Mouse (Mus musculus) forebrain, postnatal 0 days (tissue): ENCODE results near the gene Wsb2. TPM values are rescaled to one million over a fixed set of nuclear protein-coding genes. Genes with fewer than 3 reads are reported as not detected.

Experiments used
- ATAC-seq: fragments of 200-750 bp; cut with Nextera tagmentation; 2 replicates; pipeline ENCODE4 v1.8.0; 2017; ENCODE audit warnings: mild to moderate bottlenecking, moderate library complexity
- DNase-seq: peaks from one replicate; pipeline ENCODE4 v3.0.0-alpha.2; 2015
- H3K27ac ChIP-seq: fragments of 300-500 bp; sonication (generic); 2 replicates; pipeline ENCODE4 v1.5.1; 2014; ENCODE audit warnings: low read depth, mild to moderate bottlenecking, antibody characterized with exemption, low read length, moderate library complexity, mixed read lengths
- H3K27me3 ChIP-seq: fragments of 300-500 bp; sonication (generic); 2 replicates; pipeline ENCODE4 v1.6.1; 2014; ENCODE audit warnings: mild to moderate bottlenecking, low read length, mixed read lengths; ENCODE audit not compliant: insufficient read depth
- H3K36me3 ChIP-seq: fragments of 300-500 bp; sonication (generic); 2 replicates; pipeline ENCODE4 v1.6.1; 2014; ENCODE audit warnings: mild to moderate bottlenecking, moderate library complexity; ENCODE audit not compliant: insufficient read depth
- H3K4me1 ChIP-seq: fragments of 300-500 bp; sonication (generic); 2 replicates; pipeline ENCODE4 v1.6.1; 2014; ENCODE audit warnings: antibody characterized with exemption; ENCODE audit not compliant: insufficient read depth
- H3K4me2 ChIP-seq: fragments of 300-500 bp; sonication (generic); 2 replicates; pipeline ENCODE4 v1.6.1; 2014; ENCODE audit warnings: low read depth, mild to moderate bottlenecking, moderate library complexity
- H3K4me3 ChIP-seq: fragments of 300-500 bp; sonication (generic); 2 replicates; pipeline ENCODE4 v1.5.1; 2014; ENCODE audit warnings: low read depth, low read length, mixed read lengths
- H3K9ac ChIP-seq: fragments of 300-500 bp; sonication (generic); 2 replicates; pipeline ENCODE4 v1.6.1; 2014; ENCODE audit warnings: mild to moderate bottlenecking
- H3K9me3 ChIP-seq: fragments of 300-500 bp; sonication (generic); 2 replicates; pipeline ENCODE4 v1.6.1; 2016; ENCODE audit warnings: low read length
- CTCF ChIP-seq: sonication (generic); IDR thresholded peaks from 2 replicates; pipeline ENCODE4 v1.5.1; 2016; ENCODE audit warnings: antibody characterized with exemption, control low read depth, low read depth
- WGBS: fragments of 180-500 bp; shearing (Covaris S2); extraction: QIAGEN DNeasy Blood & Tissue Kit; methylation state at CpG from one replicate; pipeline ENCODE4 v1.1.7; 2014; 5-methylcytosine and 5-hydroxymethylcytosine counted together
- polyA plus RNA-seq: library from polyadenylated mRNA; unstranded; fragments of >200 nt; fragmentation: Nextera tagmentation; extraction: Ambion mirVana; gene quantifications from 2 replicates; pipeline ENCODE4 v1.2.1, GENCODE M21; 2015
- total RNA-seq: library from RNA; depleted of rRNA; stranded (reverse); fragments of >200 nt; gene quantifications from 2 replicates; pipeline ENCODE4 v1.2.3, GENCODE M21; 2014

Gene Wsb2
- total and polyA plus RNA-seq, 2 experiments from 2014 or later, result 318 to 327 TPM

DNA sequence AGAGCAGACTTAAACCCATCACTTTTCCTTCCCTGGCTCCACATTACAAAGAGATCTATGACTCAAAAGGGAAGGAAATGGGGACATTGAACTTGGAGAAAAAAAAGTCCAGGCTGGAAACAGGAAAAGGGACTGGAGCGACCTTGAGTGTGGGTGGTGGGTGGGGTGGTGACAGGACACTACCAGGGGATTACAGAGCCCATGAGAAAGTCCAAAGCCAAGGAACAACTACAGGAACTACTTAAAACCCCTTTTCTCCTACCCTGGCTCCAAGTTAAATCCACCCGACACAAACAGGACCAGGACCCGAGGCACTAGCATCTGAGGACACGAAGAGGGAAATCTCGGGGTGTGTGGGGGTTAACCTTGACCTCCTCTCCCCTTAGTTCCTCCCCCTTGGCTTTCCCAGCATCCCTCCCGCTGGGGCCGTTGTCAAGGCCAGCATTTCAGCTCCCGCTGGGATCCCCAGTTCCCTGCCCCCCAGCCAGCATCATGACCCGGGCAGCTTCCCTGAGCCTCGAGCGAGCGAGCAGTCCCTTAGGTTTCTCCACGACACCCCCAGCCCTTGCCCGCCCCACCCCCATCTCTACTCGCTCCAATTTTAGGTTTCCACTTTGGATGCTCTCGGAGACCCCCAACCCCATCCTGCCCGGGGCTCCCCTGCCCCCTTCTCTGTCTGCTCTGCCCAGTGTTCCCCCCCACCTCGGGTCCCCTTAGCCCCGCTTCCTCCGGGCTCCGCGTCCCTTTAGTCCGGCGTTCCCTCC is 557 bp upstream of the Wsb2 start:
- no peak for TF ChIP-seq CTCF
- no peaks in the 10 kb centered on the region for H3K36me3 ChIP-seq
- ATAC-seq, result peak; percentile 46

DNA sequence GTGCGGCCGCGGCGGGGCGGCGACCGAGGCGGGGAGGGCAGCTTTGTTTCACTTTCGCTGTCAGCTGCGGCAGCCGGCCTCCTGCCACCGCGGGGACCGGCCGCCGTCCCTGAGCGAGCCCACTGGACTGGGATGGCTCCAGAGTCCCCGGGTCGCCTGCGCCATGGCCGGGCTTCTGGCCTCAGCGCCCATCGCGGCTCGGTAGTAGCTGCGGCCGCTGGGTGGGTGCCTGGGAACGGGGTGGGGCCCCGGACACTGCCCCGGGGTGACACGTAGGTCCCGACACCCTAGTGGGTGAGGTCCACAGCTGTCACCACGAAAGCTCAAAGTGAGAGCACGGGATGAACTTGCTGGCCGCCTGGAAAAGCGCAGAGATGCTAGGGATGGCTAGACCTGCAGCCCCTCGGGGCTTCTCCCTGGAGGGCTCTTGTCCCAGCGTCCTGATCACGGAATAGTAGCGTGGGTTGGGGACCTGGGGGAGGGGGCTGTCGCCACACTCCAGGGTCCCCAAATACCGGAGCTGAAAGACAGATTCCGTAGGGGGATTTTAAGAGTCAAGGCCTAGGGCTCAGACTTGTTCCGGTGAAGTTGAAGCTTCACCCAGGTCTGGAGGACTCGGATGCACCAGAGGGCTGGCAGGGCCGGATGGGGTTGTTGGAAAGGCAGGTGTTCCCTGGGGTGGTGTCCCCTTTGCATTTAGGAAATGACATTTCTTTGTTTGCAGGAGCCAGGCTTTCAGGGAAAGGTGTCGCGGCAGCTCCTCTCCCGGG is 559 bp downstream of the Wsb2 start:
- ATAC-seq (peak; percentile 30), DNase-seq (peak; percentile 43)
- Histone ChIP-seq H3K4me2 (peak overlapping the region; percentile 93), H3K9ac (peak overlapping the region; percentile 92), H3K4me3 (peak overlapping the region; percentile 85), H3K9me3 (no peaks in the 10 kb centered on the region), H3K27me3 (no peaks in the 10 kb centered on the region), H3K27ac (peak overlapping the region; percentile 91), H3K36me3 (no peaks in the 10 kb centered on the region), H3K4me1 (peaks cover 19% of the 10 kb centered on the region)
- WGBS, result 1% methylated on average over 49 of the region's 49 CpGs
- TF ChIP-seq CTCF, result no peak

More for the DNA sequence above, 557 bp upstream of the Wsb2 start:
- peak overlapping the region; percentile 93 for H3K4me2 ChIP-seq
- H3K9me3 ChIP-seq, result no peaks in the 10 kb centered on the region
- no peaks in the 10 kb centered on the region for H3K27me3 ChIP-seq
- peak; percentile 40 for DNase-seq
- peaks cover 19% of the 10 kb centered on the region for H3K4me1 ChIP-seq
- H3K9ac ChIP-seq, result peak overlapping the region; percentile 92
- under 1% methylated on average over 22 of the region's 24 CpGs for WGBS
- H3K4me3 ChIP-seq, result peak overlapping the region; percentile 85
- peak overlapping the region; percentile 91 for H3K27ac ChIP-seq

DNA sequence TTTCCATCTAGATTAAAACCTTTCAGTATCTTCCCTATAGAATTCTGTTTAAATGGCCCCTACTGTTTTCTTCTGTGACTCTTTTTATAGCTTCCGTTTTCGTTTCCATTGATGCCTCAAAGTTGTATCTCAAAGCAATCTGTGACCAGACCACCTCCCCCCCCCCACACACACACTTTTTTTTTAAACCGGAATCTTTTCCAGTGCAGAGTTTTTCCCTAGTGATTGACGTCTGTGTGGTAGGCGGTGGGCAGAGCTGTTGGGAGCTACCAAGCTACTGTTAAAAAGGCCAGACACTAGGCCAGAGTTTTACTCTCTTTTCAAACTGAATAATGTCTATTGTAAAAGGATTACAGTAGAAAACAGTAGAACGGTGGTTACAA is 1.1 kb downstream of the Wsb2 start:
- DNase-seq, result no peak
- peaks cover 19% of the 10 kb centered on the region for H3K4me1 ChIP-seq
- WGBS, result 5% methylated on average over 6 of the region's 6 CpGs

DNA sequence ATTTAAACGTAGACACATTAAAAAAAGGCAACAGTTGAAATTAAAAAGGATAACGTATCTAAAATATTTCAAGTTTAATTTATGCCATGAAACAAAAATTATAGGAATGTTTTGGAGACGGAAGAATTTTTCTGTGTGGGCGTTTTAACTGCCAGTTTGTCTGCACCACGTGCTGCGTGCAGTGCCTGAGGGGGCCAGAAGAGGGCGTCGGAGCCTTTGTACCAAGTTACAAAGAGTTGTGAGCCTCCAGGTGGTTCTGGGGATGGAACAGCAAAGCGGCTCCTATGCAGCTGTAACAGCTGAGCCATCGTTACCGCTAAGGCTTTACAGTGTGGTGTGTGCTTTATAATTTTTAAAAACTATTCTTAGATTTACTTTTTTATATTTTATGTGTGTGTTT is 1.6 kb downstream of the Wsb2 start:
- H3K9me3 ChIP-seq, result no peaks in the 10 kb centered on the region
- H3K27ac ChIP-seq, result no peak overlapping the region
- H3K4me2 ChIP-seq, result peak overlapping the region; percentile 93
- 36% methylated on average over 11 of the region's 11 CpGs for WGBS
- peak; percentile 86 for DNase-seq
- H3K36me3 ChIP-seq, result peaks cover 8% of the 10 kb centered on the region; the same call in 1 of the 2 replicates
- TF ChIP-seq CTCF, result peak; percentile 81
- no peaks in the 10 kb centered on the region for H3K27me3 ChIP-seq
- ATAC-seq, result peak; percentile 42
- H3K4me3 ChIP-seq, result peak overlapping the region; percentile 85
- no peak overlapping the region for H3K9ac ChIP-seq
- peaks cover 19% of the 10 kb centered on the region for H3K4me1 ChIP-seq

More for the DNA sequence above, 1.1 kb downstream of the Wsb2 start:
- no peak for ATAC-seq
- no peak for TF ChIP-seq CTCF
- H3K36me3 ChIP-seq, result 0 out of 2 replicates have a peak, but pooled peaks cover 3% of the 10 kb centered on the region
- H3K9me3 ChIP-seq, result no peaks in the 10 kb centered on the region
- peak overlapping the region; percentile 85 for H3K4me3 ChIP-seq
- H3K9ac ChIP-seq, result peak overlapping the region; percentile 92
- peak overlapping the region; percentile 91 for H3K27ac ChIP-seq
- H3K4me2 ChIP-seq, result peak overlapping the region; percentile 93
- H3K27me3 ChIP-seq, result no peaks in the 10 kb centered on the region

DNA sequence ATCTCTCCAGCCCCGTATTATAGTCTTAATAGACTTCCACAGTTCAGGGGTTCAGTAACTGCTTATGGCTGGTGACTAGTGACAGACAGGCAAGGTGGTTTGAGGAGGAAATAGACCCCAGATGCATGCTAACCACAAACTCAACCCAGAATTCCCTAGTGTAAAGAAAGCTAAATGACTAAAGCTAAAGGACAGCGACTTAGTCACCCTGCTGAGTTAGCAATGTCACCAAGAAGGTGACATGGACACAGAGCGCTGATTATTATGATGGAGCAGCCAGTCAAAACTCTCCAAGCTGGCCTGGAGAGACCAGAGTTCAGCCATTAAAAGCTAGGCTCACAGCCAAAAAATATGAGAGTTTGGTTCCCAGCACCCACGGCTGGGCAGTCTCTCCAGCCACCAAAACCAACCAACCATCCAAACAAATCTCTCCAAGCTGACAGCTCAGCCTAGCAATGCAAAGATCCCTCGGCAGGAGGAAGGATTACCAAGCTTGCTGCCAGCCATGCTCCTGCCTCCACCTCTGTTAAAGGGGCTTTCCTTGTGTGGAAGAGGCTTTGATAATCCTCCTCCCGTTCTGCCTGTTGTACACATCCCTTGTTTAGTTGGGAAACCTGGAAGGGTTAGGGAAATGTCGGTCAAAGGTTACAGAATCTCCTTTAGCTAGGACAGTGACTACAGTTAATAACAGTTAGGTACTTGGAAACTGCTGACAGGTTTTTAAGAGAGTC is 2.6 kb downstream of the Wsb2 start:
- WGBS, result 30% methylated on average over 7 of the region's 7 CpGs
- no peak overlapping the region for H3K27ac ChIP-seq
- ATAC-seq (no peak), DNase-seq (no peak)
- H3K9ac ChIP-seq, result no peak overlapping the region
- H3K4me2 ChIP-seq, result peak overlapping the region; percentile 4; the same call in 1 of the 2 replicates
- TF ChIP-seq CTCF, result no peak
- H3K9me3 ChIP-seq, result no peaks in the 10 kb centered on the region
- no peak overlapping the region for H3K4me3 ChIP-seq
- peaks cover 16% of the 10 kb centered on the region for H3K36me3 ChIP-seq
- H3K4me1 ChIP-seq, result peaks cover 19% of the 10 kb centered on the region
- no peaks in the 10 kb centered on the region for H3K27me3 ChIP-seq

DNA sequence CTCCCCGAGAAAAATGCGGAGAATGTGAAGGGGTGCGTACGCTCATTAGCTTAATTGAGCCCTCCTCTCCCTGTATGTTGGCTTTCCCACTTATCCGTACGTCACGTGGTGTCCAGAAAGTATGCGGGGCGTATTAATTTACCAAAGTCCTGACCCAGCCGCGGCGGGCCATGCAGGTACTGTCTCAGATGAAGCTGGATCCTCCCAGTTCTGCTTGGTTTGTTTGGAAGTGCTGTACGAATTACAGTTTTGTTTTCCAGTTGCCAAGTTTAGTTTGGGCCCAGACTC is 3.1 kb downstream of the Wsb2 start:
- no peak for DNase-seq
- no peak overlapping the region for H3K9ac ChIP-seq

More for the DNA sequence above, 3.1 kb downstream of the Wsb2 start:
- Histone ChIP-seq H3K27ac (no peak overlapping the region), H3K36me3 (peaks cover 21% of the 10 kb centered on the region), H3K9me3 (no peaks in the 10 kb centered on the region), H3K27me3 (no peaks in the 10 kb centered on the region), H3K4me3 (no peak overlapping the region), H3K4me1 (peaks cover 19% of the 10 kb centered on the region), H3K4me2 (0 out of 2 replicates have a peak overlapping the region, but pooled peaks have one; percentile 4)
- 23% methylated on average over 13 of the region's 13 CpGs for WGBS
- no peak for ATAC-seq
- TF ChIP-seq CTCF, result no peak
